Mouse (Mus musculus) myocyte (in vitro differentiated cells): ENCODE measurements around the gene Sun2.

Experiments
- CEBPB ChIP-seq: IDR thresholded peaks from 2 replicates; pipeline ENCODE4 v1.6.1; 2011; ENCODE audit warnings: mild to moderate bottlenecking, moderate library complexity; ENCODE audit not compliant: poor library complexity, insufficient read depth, severe bottlenecking
- E2F4 ChIP-seq: IDR thresholded peaks from one replicate; pipeline ENCODE4 v1.6.1; 2011; ENCODE audit warnings: mild to moderate bottlenecking, control low read depth, moderate library complexity; ENCODE audit not compliant: insufficient read depth
- MAX ChIP-seq: IDR thresholded peaks from one replicate; pipeline ENCODE4 v1.6.1; 2011; ENCODE audit warnings: low read depth, mild to moderate bottlenecking, control low read depth
- MYOD1 ChIP-seq, 3 experiments: IDR thresholded peaks; one replicate each; pipeline ENCODE4 v1.6.1; 2011; ENCODE audit warnings: control low read depth in 2 of 3, low read depth in 2 of 3, mild to moderate bottlenecking in 2 of 3, moderate library complexity in 1 of 3; ENCODE audit not compliant: insufficient read length in 2 of 3, control insufficient read depth in 1 of 3
- POLR2A ChIP-seq: IDR thresholded peaks from one replicate; pipeline ENCODE4 v1.6.1; 2011; ENCODE audit warnings: low read depth, mild to moderate bottlenecking, control low read depth, moderate library complexity; ENCODE audit not compliant: insufficient read length
- POLR2AphosphoS2 ChIP-seq: IDR thresholded peaks from one replicate; pipeline ENCODE4 v1.6.1; 2011; ENCODE audit warnings: low read depth, control low read depth; ENCODE audit not compliant: insufficient read length
- TCF12 ChIP-seq: IDR thresholded peaks from one replicate; pipeline ENCODE4 v1.6.1; 2011; ENCODE audit warnings: mild to moderate bottlenecking, control low read depth; ENCODE audit not compliant: poor library complexity, insufficient read depth, severe bottlenecking
- TCF3 ChIP-seq: IDR thresholded peaks from one replicate; pipeline ENCODE4 v1.6.1; 2011; ENCODE audit warnings: low read depth, control low read depth; ENCODE audit not compliant: insufficient read length

- no peak for TF ChIP-seq POLR2A
- TF ChIP-seq POLR2AphosphoS2 = peak; percentile 68
- TF ChIP-seq CEBPB = no peak
- TF ChIP-seq TCF12 = no peak
- TF ChIP-seq TCF3 = no peak
- no peak for TF ChIP-seq MYOD1 (IDR thresholded peaks at IDR 0.05; ENCODE audit: control insufficient read depth in 1 of 3, insufficient read length in 2 of 3, low read depth in 2 of 3)
- TF ChIP-seq MAX = no peak
- TF ChIP-seq E2F4 = no peak
These were observed 12.8 kb upstream of the Sun2 start for GRCm38 (mm10) chr15:79755176-79755575.
